Mouse (Mus musculus): ENCODE measurements around the gene Slc2a8. TPM values are rescaled to one million over a fixed set of nuclear protein-coding genes. Genes with fewer than 3 reads are reported as not detected.

Slc2a8 gene
- total RNA-seq, 2 experiments from 2014 or later = 2.6 to 3.5 TPM

GRCm38 (mm10) chr2:32938741-32939140 lies 43.1 kb downstream of the Slc2a8 start:
- ATAC-seq (replicated peaks; ENCODE audit: poor library complexity) = no peak

- ATAC-seq (replicated peaks; ENCODE audit: poor library complexity) = peak; percentile 56
Measured at GRCm38 (mm10) chr2:32931730-32932129, 50.2 kb downstream of the Slc2a8 start.

DNA sequence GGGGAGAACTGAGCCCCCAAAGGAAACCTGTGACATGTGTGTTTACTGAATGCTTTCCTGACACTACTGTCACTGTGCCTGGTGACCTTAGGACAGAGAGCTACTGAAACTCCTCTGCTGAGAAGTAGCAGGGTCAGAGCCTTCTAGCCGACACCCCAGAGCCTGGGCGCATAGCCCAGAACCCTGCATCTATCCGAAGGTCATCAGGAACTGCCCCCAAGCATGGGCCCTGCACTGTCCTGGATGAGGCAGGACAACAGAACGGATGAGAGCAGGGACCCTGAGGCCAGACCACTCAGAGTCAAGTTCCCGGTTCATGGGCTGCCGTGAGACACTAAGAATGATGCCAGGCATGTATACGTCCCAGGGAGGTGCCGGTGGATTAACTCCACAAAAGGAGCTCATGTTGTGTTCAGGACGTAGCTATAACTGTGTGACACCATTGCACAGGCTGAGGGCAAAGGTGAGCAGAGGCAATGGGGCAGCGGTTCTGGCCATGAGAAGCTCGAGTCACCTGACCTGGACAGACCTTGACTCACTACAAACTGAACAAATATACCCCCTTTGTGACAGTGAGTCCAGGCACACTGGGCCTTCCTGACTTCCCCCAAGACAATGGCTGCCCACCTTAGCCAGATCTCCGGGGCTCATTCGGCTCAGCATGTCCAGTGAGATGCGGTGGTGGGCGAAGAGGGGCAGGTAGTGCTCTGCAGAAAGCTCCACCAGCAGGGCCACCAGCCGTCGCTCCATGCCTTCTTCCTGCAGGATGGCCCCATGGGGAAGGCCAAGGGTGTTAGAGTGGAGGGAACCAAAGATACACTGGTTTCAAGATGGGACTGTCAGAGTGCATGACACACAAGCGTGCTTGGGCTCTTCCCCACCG lies 52.7 kb downstream of the Slc2a8 start:
- ATAC-seq (replicated peaks; ENCODE audit: poor library complexity) = no peak

GRCm38 (mm10) chr2:32928235-32928946 lies 53.5 kb downstream of the Slc2a8 start:
- peak; percentile 91 for ATAC-seq (replicated peaks; ENCODE audit: poor library complexity)

GRCm38 (mm10) chr2:32927624-32928234 lies 54.2 kb downstream of the Slc2a8 start:
- ATAC-seq (replicated peaks; ENCODE audit: poor library complexity) = no peak

DNA sequence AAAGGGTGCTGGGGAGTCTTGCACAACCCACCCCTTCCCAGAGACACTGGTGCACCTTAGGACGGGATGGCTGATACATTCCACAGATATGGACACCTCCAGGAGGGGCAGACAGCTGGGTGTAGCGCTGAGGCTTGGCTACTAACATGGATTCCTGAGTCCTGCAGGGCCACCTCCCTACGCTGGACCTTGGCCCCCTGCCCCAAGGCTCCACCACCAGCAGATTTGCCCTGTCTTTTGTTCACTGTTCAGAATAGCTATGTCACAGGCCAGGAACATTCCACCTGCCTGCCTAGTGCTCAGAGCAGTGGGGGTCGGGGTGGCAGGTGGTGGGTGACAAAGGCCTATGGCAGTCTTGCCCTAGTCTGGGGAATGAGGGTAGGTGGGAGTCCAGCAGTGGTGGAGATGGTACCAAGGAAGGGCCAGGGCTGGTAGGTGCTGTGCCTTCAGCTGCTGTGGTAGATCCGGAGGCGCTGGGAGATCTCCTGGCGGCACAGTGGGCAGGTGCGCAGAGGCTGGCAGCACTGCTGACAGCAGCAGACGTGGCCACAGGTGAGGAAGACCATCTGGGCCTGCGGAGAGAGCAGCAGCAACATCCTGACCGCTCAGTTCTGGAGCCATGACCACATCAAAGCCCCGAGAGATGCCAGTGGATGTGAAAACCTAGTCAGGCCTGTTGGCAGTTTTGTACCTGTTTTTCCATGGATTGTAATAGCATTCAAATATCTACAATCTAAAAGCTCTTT lies 55.4 kb downstream of the Slc2a8 start:
- ATAC-seq (replicated peaks; ENCODE audit: poor library complexity) = no peak

GRCm38 (mm10) chr2:32924306-32924844 lies 57.5 kb downstream of the Slc2a8 start:
- ATAC-seq (replicated peaks; ENCODE audit: poor library complexity) = no peak

DNA sequence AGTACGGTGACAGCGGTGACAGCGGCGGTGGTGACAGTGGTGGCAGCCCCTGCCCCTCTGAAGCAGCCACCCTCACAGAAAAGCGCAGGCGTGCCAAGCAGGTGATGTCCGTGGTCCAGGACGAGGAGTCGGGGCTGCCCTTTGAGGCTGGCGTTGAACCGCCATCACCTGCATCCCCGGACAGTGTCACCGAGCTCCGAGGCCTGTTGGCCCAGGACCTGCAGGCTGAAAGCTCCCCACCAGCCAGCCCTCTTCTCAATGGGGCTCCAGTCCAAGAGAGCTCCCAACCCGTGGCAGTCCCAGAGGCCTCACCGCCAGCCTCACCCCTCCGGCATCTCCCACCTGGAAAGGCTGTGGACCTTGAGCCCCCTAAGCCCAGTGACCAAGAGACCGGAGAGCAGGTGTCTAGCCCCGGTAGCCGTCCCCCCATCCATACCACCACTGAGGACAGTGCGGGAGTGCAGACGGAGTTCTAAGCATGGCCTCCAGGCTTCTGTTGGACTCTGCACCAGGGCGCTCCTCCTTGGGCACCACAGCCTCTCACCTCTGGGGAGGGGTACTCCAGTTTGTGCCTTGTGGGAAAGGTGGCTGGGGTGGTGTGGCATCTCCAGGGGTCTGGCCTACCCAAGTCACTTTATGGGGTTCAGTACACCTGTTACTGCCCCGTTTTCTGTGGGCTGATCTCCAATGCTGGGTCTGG lies 58.2 kb downstream of the Slc2a8 start:
- no peak for ATAC-seq (replicated peaks; ENCODE audit: poor library complexity)

Other genes with a start within 250 kb of the Slc2a8 start
- gene 6330409D20Rik, start 241.1 kb downstream of the Slc2a8 start, total RNA-seq (2015) = not detected in 2 replicates
- not detected in 2 replicates for gene 6330409D20Rik, start 241.1 kb downstream of the Slc2a8 start, total RNA-seq (2017)
- 25.1 and 26.7 TPM in 2 replicates for gene Tor2a, start 224.8 kb downstream of the Slc2a8 start, total RNA-seq (2015)
- 16.2 and 24.5 TPM in 2 replicates for gene Tor2a, start 224.8 kb downstream of the Slc2a8 start, total RNA-seq (2017)
- gene Ttc16, start 206.4 kb downstream of the Slc2a8 start, total RNA-seq (2015) = 0.12 TPM in 1 of 2 replicates, not detected in the other
- 0.41 TPM in 1 of 2 replicates, not detected in the other for gene Ttc16, start 206.4 kb downstream of the Slc2a8 start, total RNA-seq (2017)
- gene Ptrh1, start 206.3 kb downstream of the Slc2a8 start, total RNA-seq (2015) = 2.7 and 2.9 TPM in 2 replicates
- gene Ptrh1, start 206.3 kb downstream of the Slc2a8 start, total RNA-seq (2017) = 1.4 TPM in 2 replicates
- not detected in 2 replicates for gene Cfap157, start 197.7 kb downstream of the Slc2a8 start, total RNA-seq (2015)
- not detected in 2 replicates for gene Cfap157, start 197.7 kb downstream of the Slc2a8 start, total RNA-seq (2017)
- 2.9 and 4.7 TPM in 2 replicates for gene Stxbp1, start 134.8 kb downstream of the Slc2a8 start, total RNA-seq (2015)
- 1.6 and 3.7 TPM in 2 replicates for gene Stxbp1, start 134.8 kb downstream of the Slc2a8 start, total RNA-seq (2017)
- gene Fam129b, start 106.0 kb downstream of the Slc2a8 start, total RNA-seq (2015) = 3.3 and 3.5 TPM in 2 replicates
- gene Fam129b, start 106.0 kb downstream of the Slc2a8 start, total RNA-seq (2017) = 6.5 and 6.8 TPM in 2 replicates
- 2,719 and 2,750 TPM in 2 replicates for gene Rpl12, start 20.5 kb downstream of the Slc2a8 start, total RNA-seq (2015)
- 2,545 and 2,724 TPM in 2 replicates for gene Rpl12, start 20.5 kb downstream of the Slc2a8 start, total RNA-seq (2017)
- 2.9 and 3.0 TPM in 2 replicates for gene Lrsam1, start 20.5 kb downstream of the Slc2a8 start, total RNA-seq (2015)
- 3.5 and 3.7 TPM in 2 replicates for gene Lrsam1, start 20.5 kb downstream of the Slc2a8 start, total RNA-seq (2017)
- gene Garnl3, start 149.6 kb upstream of the Slc2a8 start, total RNA-seq (2015) = 0.12 TPM in 1 of 2 replicates, not detected in the other
- gene Garnl3, start 149.6 kb upstream of the Slc2a8 start, total RNA-seq (2017) = 0.03 TPM in 1 of 2 replicates, not detected in the other
- 0.74 and 0.78 TPM in 2 replicates for gene Angptl2, start 234.0 kb upstream of the Slc2a8 start, total RNA-seq (2015)
- 1.7 and 2.4 TPM in 2 replicates for gene Angptl2, start 234.0 kb upstream of the Slc2a8 start, total RNA-seq (2017)

All from megakaryocyte progenitor cell, adult 5-6 weeks (primary cell).